11 mouse cellular contexts compared by ENCODE assay signal in the genomic region with DNA sequence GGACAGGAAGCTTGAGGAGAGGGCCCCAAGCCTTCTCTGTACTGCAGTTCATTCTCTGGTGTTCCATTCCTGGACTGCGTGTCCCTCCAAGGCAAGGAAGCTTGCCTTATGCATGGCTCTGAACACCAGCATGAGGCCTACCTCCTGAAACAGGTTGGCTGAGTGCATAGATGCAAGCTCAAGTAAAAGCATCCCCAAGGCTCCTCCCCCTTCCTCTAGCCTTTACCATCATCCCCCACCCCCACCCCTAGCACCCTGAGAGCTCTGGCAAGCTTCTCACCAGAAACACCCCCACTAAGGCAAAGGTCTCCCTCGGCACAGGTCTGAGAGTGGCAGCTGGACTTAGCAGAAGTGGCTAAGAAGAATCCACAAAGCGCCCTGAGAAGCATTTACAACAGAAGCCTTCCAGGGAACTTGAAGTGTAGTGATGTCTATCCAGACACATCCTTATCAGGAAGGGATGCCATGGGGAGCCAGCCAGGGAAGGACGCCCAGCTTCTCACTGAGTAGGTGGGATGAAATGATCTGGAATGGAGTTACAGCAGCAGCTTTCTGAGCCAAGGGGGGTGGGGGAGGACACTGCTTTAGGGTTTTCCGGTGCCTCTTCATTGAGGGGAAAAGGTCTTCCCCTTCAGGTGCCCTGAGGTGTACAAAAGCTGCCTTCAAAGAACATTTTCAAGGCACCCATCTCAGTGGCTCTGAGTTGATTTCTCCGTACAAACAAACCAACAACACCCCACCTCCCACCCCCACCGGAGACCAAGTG.
A peak's percentile ranks its signal among the peaks of the same experiment; 100 is the strongest.
DNase-seq lines count a peak whose midpoint lies in the region; ATAC-seq lines count a peak whose summit lies in the region.
"Had no signal": no experiment of that assay in that cellular context is flagged by ENCODE, and none has a peak within 500 bp of the region (broad histone marks: within the 10 kb centered on the region; RNA-seq: fewer than 3 reads in every experiment).

No protein-coding gene starts in this region.

- H3K4me2 ChIP-seq in heart, embryonic 11.5 days: no peak overlapping the region
- H3K4me2 ChIP-seq in hindbrain, embryonic 16.5 days (ENCODE audit: low read length): no peak overlapping the region

- H3K4me1 ChIP-seq in heart, embryonic 11.5 days (ENCODE audit: control insufficient read depth, insufficient read depth, low read length): peaks cover 42% of the 10 kb centered on the region
- H3K4me1 ChIP-seq in hindbrain, embryonic 16.5 days (ENCODE audit: control insufficient read depth, insufficient read depth, low read depth, low read length): peaks cover 60% of the 10 kb centered on the region

- no peaks in the 10 kb centered on the region for H3K27me3 ChIP-seq in heart, embryonic 11.5 days (ENCODE audit: control insufficient read depth, insufficient read depth, low read length)
- H3K27me3 ChIP-seq in hindbrain, embryonic 16.5 days (replicated peaks; ENCODE audit: control insufficient read depth, insufficient read depth, low read length): no peaks in the 10 kb centered on the region

- no peaks in the 10 kb centered on the region for H3K36me3 ChIP-seq in heart, embryonic 11.5 days (ENCODE audit: control insufficient read depth, insufficient read depth, low read length)
- no peaks in the 10 kb centered on the region for H3K36me3 ChIP-seq in hindbrain, embryonic 16.5 days (ENCODE audit: control insufficient read depth, insufficient read depth, low read length)

- 51% methylated on average over 7 of the region's 7 CpGs for WGBS in heart, embryonic 11.5 days (ENCODE audit: insufficient replicate concordance)
- WGBS in hindbrain, embryonic 16.5 days: 61% methylated on average over 7 of the region's 7 CpGs

- DNase-seq in heart, postnatal 14 days: no peak
- DNase-seq in right cerebral cortex, adult 18-20 months: peak; percentile 39
- no peak for DNase-seq in right cerebral cortex, postnatal 4 days
- peak; percentile 69 for DNase-seq in thymus, postnatal 14 days
- DNase-seq in gastrocnemius, adult 8-10 months (ENCODE audit: low spot score in 2 of 2): no peak
- no peak for DNase-seq in spleen, postnatal 10 days (ENCODE audit: low spot score in 2 of 2)
- DNase-seq: adrenal gland, postnatal 10 days; kidney, postnatal 14 days; liver had no signal

- intact Hi-C loops in heart, postnatal 14 days (cut with DNase I): no loop called here

- H3K9ac ChIP-seq in heart, embryonic 11.5 days (ENCODE audit: low read depth, low read length): no peak overlapping the region
- no peak overlapping the region for H3K9ac ChIP-seq in hindbrain, embryonic 16.5 days (ENCODE audit: low read depth, low read length)

- ATAC-seq in heart, embryonic 11.5 days (replicated peaks; ENCODE audit: insufficient number of reproducible peaks, low FRiP score, low TSS enrichment): no peak
- ATAC-seq in hindbrain, embryonic 16.5 days: no peak

- H3K27ac ChIP-seq in heart, embryonic 11.5 days (ENCODE audit: low read depth, low read length): 0 out of 2 replicates have a peak overlapping the region, but pooled peaks have one; percentile 46
- H3K27ac ChIP-seq in hindbrain, embryonic 16.5 days (ENCODE audit: low read depth, low read length): peak overlapping the region; percentile 66

- no peaks in the 10 kb centered on the region for H3K9me3 ChIP-seq in heart, embryonic 11.5 days (replicated peaks; ENCODE audit: control insufficient read depth, low read length)
- no peaks in the 10 kb centered on the region for H3K9me3 ChIP-seq in hindbrain, embryonic 16.5 days (ENCODE audit: control insufficient read depth, low read length)

- no peak overlapping the region for H3K4me3 ChIP-seq in heart, embryonic 11.5 days (ENCODE audit: low read depth, low read length)
- H3K4me3 ChIP-seq in hindbrain, embryonic 16.5 days (ENCODE audit: low read length): no peak overlapping the region

Comparison
In these comparisons a context has a peak if more than half of its experiments do, and no peak if none do; other contexts are left out.
1. DNase-seq: peak in right cerebral cortex, adult 18-20 months (single experiment) and thymus, postnatal 14 days (single experiment); none in heart, postnatal 14 days (0 of 2), right cerebral cortex, postnatal 4 days (single experiment), gastrocnemius, adult 8-10 months (0 of 2) and spleen, postnatal 10 days (0 of 2).